Mouse (Mus musculus): ENCODE measurements around the gene Nit2. TPM values are rescaled to one million over a fixed set of nuclear protein-coding genes. Genes with fewer than 3 reads are reported as not detected.

Gene Nit2
- total and polyA plus RNA-seq, 3 experiments, result 33.6 to 38.9 TPM; not detected in 1

DNA sequence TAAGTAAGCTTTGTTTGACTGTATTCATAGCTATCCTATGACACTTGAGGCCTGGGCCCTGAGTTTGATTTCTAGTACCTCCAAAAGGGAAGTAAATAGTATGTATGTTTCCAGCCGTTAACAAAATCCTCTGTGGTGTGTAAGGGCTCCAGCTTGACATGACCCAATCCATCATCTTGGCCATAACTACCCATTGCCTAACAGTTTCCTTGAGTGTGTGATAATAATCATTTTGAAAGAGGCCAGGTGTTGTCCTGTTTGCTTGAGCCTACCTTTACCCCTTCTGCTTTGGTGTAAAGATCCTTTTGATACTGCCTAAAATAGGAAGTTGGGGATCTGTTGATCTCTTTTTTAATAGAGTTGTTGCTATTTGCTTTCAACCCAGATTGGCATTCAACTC is 34.8 kb downstream of the Nit2 start:
- no peak overlapping the region for H3K27ac ChIP-seq (ENCODE audit: control insufficient read depth, low read depth, low read length)
- H3K9me3 ChIP-seq (replicated peaks; ENCODE audit: insufficient read depth, low read length), result no peaks in the 10 kb centered on the region
- no peak overlapping the region for H3K9ac ChIP-seq (ENCODE audit: control insufficient read depth, low read depth, low read length, poor library complexity, severe bottlenecking)
- peaks cover 54% of the 10 kb centered on the region for H3K79me2 ChIP-seq (ENCODE audit: control insufficient read depth, insufficient read depth, low read length, poor library complexity)
- no peaks in the 10 kb centered on the region for H3K27me3 ChIP-seq (ENCODE audit: control insufficient read depth in 1 of 2, insufficient read depth in 2 of 2, low read length in 2 of 2)
- peaks cover 37 to 57% of the 10 kb centered on the region in 2 experiments for H3K36me3 ChIP-seq (ENCODE audit: control insufficient read depth in 1 of 2, insufficient read depth in 2 of 2, low read length in 2 of 2)
- no peak for DNase-seq (ENCODE audit: low read depth, low spot score)
- H3K4me1 ChIP-seq (ENCODE audit: control insufficient read depth in 1 of 2, insufficient read depth in 2 of 2, low read length in 2 of 2), result peaks cover 3 to 14% of the 10 kb centered on the region in 2 experiments
- no peak overlapping the region for H3K4me3 ChIP-seq (ENCODE audit: control insufficient read depth in 1 of 2, insufficient read depth in 1 of 2, low read depth in 2 of 2, low read length in 2 of 2)
- TF ChIP-seq TBP (IDR thresholded peaks at IDR 0.05; ENCODE audit: low read depth, low read length) (no peak), MAZ (IDR thresholded peaks at IDR 0.05; ENCODE audit: low read depth, low read length) (no peak), NRF1 (IDR thresholded peaks at IDR 0.05; ENCODE audit: insufficient read depth, low read depth, low read length, poor library complexity, severe bottlenecking) (no peak), NELFE (IDR thresholded peaks at IDR 0.05; ENCODE audit: low read depth, low read length) (no peak)

DNA sequence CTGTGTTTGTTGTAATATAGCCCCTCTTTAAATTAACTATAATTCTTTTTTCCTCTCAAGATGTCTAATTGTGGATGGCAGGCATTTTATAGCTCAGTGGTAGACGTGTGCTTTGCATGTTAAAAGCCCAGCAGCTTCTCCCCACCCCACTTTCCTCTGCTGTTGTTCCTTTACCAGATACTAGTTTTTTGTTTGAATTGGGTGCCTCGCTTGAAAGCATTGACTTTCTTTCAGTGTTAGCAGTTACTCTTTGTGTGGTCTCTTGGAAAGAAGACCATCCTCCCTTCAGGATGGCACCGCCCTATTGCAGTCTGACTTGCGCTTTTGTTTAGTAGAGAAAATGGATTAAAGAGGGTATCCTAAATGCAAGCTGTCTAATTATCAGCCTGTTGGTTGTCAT is 35.6 kb downstream of the Nit2 start:
- Histone ChIP-seq H3K9ac (ENCODE audit: control insufficient read depth, low read depth, low read length, poor library complexity, severe bottlenecking) (no peak overlapping the region), H3K27ac (ENCODE audit: control insufficient read depth, low read depth, low read length) (no peak overlapping the region), H3K9me3 (replicated peaks; ENCODE audit: insufficient read depth, low read length) (no peaks in the 10 kb centered on the region), H3K4me1 (ENCODE audit: control insufficient read depth in 1 of 2, insufficient read depth in 2 of 2, low read length in 2 of 2) (peaks cover 3 to 7% of the 10 kb centered on the region in 2 experiments), H3K27me3 (ENCODE audit: control insufficient read depth in 1 of 2, insufficient read depth in 2 of 2, low read length in 2 of 2) (no peaks in the 10 kb centered on the region), H3K79me2 (ENCODE audit: control insufficient read depth, insufficient read depth, low read length, poor library complexity) (peaks cover 59% of the 10 kb centered on the region), H3K36me3 (ENCODE audit: control insufficient read depth in 1 of 2, insufficient read depth in 2 of 2, low read length in 2 of 2) (peaks cover 32 to 58% of the 10 kb centered on the region in 2 experiments), H3K4me3 (ENCODE audit: control insufficient read depth in 1 of 2, insufficient read depth in 1 of 2, low read depth in 2 of 2, low read length in 2 of 2) (no peak overlapping the region)
- no peak for TF ChIP-seq TAL1 (IDR thresholded peaks at IDR 0.05; ENCODE audit: low read length)
- DNase-seq (ENCODE audit: low read depth, low spot score), result no peak

DNA sequence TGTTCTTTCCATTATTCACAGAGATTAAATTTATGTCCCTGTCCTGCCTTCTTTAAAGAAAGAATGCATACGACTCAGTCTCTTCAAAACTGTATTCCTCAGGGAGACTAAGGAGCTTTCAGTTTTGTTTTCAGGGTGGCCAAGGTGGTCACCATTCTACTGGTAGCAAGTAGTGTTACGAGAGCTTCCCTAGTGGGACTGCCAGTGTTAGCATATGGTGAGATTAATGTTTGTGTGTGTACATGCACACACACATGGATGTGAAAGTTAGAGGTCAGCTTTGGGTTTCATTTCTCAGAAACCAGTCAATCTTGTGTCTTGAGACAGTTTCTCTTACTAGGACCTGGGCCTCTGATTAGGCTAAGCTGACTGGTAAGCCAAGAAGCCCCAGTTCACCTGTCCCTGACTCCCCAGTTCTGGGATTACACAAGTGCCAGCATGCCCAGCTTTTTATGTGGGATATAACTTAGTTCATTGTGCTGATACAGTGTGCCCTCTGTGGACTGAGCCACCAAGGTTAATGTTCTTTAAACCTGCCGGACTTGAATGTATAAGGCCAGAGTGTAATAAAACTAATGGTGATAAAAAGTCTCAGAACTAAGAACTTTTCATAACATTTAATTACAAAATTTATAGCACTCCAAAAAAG is 36.3 kb downstream of the Nit2 start:
- Histone ChIP-seq H3K9ac (ENCODE audit: control insufficient read depth, low read depth, low read length, poor library complexity, severe bottlenecking) (no peak overlapping the region), H3K9me3 (replicated peaks; ENCODE audit: insufficient read depth, low read length) (no peaks in the 10 kb centered on the region), H3K4me1 (ENCODE audit: control insufficient read depth in 1 of 2, insufficient read depth in 2 of 2, low read length in 2 of 2) (peaks cover 3 to 4% of the 10 kb centered on the region in 2 experiments), H3K27me3 (ENCODE audit: control insufficient read depth in 1 of 2, insufficient read depth in 2 of 2, low read length in 2 of 2) (no peaks in the 10 kb centered on the region), H3K79me2 (ENCODE audit: control insufficient read depth, insufficient read depth, low read length, poor library complexity) (peaks cover 64% of the 10 kb centered on the region), H3K27ac (ENCODE audit: control insufficient read depth, low read depth, low read length) (no peak overlapping the region), H3K36me3 (ENCODE audit: control insufficient read depth in 1 of 2, insufficient read depth in 2 of 2, low read length in 2 of 2) (peaks cover 26 to 56% of the 10 kb centered on the region in 2 experiments), H3K4me3 (ENCODE audit: control insufficient read depth in 1 of 2, insufficient read depth in 1 of 2, low read depth in 2 of 2, low read length in 2 of 2) (no peak overlapping the region)
- DNase-seq (ENCODE audit: low read depth, low spot score), result no peak
- no peak for TF ChIP-seq RCOR1 (IDR thresholded peaks at IDR 0.05; ENCODE audit: low read depth, low read length)
- no peak for TF ChIP-seq CHD1 (IDR thresholded peaks at IDR 0.05; ENCODE audit: low read depth, low read length)
- no peak for TF ChIP-seq POLR2AphosphoS2 (IDR thresholded peaks at IDR 0.05; ENCODE audit: low read length)
- TF ChIP-seq ZNF384 (IDR thresholded peaks at IDR 0.05; ENCODE audit: low read depth, low read length), result no peak
- no peak for TF ChIP-seq UBTF (IDR thresholded peaks at IDR 0.05; ENCODE audit: borderline replicate concordance, insufficient read depth, low read depth, low read length)
